Mouse (Mus musculus) heart, embryonic 16.5 days (tissue): ENCODE results near the gene Ebi3. TPM values are rescaled to one million over a fixed set of nuclear protein-coding genes. Genes with fewer than 3 reads are reported as not detected.
A peak's percentile ranks its signal among the peaks of the same experiment; 100 is the strongest.
"Not testable (repeated sequence)": the region's sequence is repeated elsewhere in the genome, so short reads cannot be mapped to it uniquely, and the experiment has no call there.

Source experiments
- ATAC-seq: fragments of 200-750 bp; cut with Nextera tagmentation; replicated peaks from 2 replicates; pipeline ENCODE4 v1.8.0; 2017; ENCODE audit warnings: moderate number of reproducible peaks; ENCODE audit not compliant: insufficient read depth, low FRiP score; ENCODE audit errors: extremely low read depth
- H3K27ac ChIP-seq: fragments of 300-500 bp; sonication (generic); 2 replicates; pipeline ENCODE4 v1.5.1; 2014; ENCODE audit warnings: mild to moderate bottlenecking, low read length, control low read depth, moderate library complexity
- H3K27me3 ChIP-seq: fragments of 300-500 bp; sonication (generic); 2 replicates; pipeline ENCODE4 v1.6.1; 2014; ENCODE audit warnings: low read length, mixed read lengths; ENCODE audit not compliant: control insufficient read depth, insufficient read depth
- H3K36me3 ChIP-seq: fragments of 300-500 bp; sonication (generic); 2 replicates; pipeline ENCODE4 v1.6.1; 2014; ENCODE audit not compliant: control insufficient read depth, insufficient read depth
- H3K4me1 ChIP-seq: fragments of 300-500 bp; sonication (generic); 2 replicates; pipeline ENCODE4 v1.6.1; 2014; ENCODE audit warnings: low read length, mixed read lengths; ENCODE audit not compliant: control insufficient read depth, insufficient read depth
- H3K4me2 ChIP-seq: fragments of 300-500 bp; sonication (generic); 2 replicates; pipeline ENCODE4 v1.6.1; 2014; ENCODE audit warnings: low read depth, mild to moderate bottlenecking, control low read depth, low read length
- H3K4me3 ChIP-seq: fragments of 300-500 bp; sonication (generic); 2 replicates; pipeline ENCODE4 v1.5.1; 2014; ENCODE audit warnings: mild to moderate bottlenecking, control low read depth, low read length
- H3K9ac ChIP-seq: fragments of 300-500 bp; sonication (generic); 2 replicates; pipeline ENCODE4 v1.6.1; 2014; ENCODE audit warnings: low read length, control low read depth
- H3K9me3 ChIP-seq: fragments of 300-500 bp; sonication (generic); replicated peaks from 2 replicates; pipeline ENCODE4 v1.6.1; 2016; ENCODE audit warnings: low read length; ENCODE audit not compliant: control insufficient read depth
- WGBS: fragments of 180-500 bp; shearing (Covaris S2); extraction: QIAGEN DNeasy Blood & Tissue Kit; methylation state at CpG from one replicate; pipeline ENCODE4 v1.1.7; 2014; 5-methylcytosine and 5-hydroxymethylcytosine counted together
- polyA plus RNA-seq: library from polyadenylated mRNA; unstranded; fragments of >200 nt; fragmentation: Nextera tagmentation; extraction: Ambion mirVana; gene quantifications from 2 replicates; pipeline ENCODE4 v1.2.1, GENCODE M21; 2015

Gene Ebi3
- polyA plus RNA-seq, 1 experiment from 2014 or later, result 1.7 TPM

DNA sequence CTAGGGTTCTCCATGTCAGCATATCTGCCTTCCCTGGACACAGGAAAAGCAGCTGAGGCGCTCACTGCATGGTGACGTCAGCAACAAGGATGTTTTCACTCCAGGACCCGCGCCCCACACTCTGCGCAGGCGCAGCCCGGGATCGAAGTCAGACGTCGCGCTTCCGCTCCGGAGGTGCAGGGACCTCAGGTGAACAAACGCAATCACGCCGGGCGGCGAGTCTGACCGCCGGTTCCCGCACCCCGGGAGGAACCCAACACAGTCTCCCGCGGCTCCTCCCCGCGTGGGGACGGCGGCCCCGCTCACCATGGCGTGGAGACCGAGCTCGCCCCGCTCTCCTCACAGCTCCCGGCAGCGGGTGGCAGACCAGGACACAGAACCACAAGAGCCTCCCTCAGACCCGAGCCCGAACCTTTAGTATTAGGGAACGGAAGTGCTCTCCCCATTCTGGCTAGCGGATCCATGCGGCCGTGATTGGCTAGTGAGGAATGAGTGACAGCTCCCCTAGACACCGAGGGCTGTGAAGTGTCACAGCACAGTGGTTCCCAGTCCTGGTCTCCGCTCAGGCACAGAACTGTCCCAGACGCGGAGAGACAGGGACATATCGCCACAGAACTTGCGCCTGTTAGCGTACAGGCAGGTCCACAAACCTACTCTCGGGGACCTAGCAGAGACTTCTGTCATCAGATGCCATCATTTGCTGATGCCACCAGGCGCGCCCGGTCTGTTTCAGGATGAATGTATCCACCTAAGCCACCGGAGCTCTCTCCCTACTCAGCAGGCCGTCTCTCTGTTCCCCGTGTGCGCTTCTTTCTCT is 7.4 kb upstream of the Ebi3 start:
- H3K27me3 ChIP-seq, H3K36me3 ChIP-seq, H3K4me1 ChIP-seq, H3K9me3 ChIP-seq: not testable (repeated sequence)
- H3K9ac ChIP-seq, result peak overlapping the region; percentile 76
- WGBS, result under 1% methylated on average over 49 of the region's 56 CpGs
- H3K4me2 ChIP-seq, result peak overlapping the region; percentile 59
- ATAC-seq, result peak; percentile 98
- peak overlapping the region; percentile 90 for H3K27ac ChIP-seq
- H3K4me3 ChIP-seq, result peak overlapping the region; percentile 56

GRCm38 (mm10) chr17:55945696-55946095 is 6.7 kb upstream of the Ebi3 start:
- no peaks in the 10 kb centered on the region; the same call in 1 of the 2 replicates for H3K36me3 ChIP-seq
- WGBS, result 27% methylated on average over 5 of the region's 5 CpGs
- H3K27me3 ChIP-seq, result no peaks in the 10 kb centered on the region
- H3K9ac ChIP-seq, result peak overlapping the region; percentile 53
- H3K4me1 ChIP-seq, result peaks cover 3% of the 10 kb centered on the region
- H3K9me3 ChIP-seq, result no peaks in the 10 kb centered on the region; the same call in 1 of the 2 replicates
- peak overlapping the region; percentile 90 for H3K27ac ChIP-seq
- no peak for ATAC-seq
- H3K4me3 ChIP-seq, result peak overlapping the region; percentile 56
- H3K4me2 ChIP-seq, result peak overlapping the region; percentile 59

DNA sequence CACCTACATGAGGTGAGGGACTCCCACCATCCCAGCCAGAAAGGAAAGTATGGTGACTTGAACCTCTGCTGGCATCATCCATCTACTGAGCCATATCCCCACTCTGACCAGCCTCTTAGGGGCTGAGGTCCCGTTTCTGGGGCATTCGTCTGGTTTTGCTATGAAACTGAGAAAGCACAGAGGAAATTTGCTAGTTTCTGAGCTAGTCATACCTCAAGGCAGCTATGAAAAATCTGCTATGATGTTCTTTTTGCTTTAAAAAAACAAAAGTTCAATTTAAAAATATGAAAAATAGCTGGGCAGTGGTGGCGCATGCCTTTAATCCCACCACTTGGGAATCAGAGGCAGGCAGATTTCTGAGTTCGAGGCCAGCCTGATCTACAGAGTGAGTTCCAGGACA is 3.8 kb upstream of the Ebi3 start:
- Histone ChIP-seq H3K4me1 (peaks cover 3% of the 10 kb centered on the region), H3K9ac (no peak overlapping the region), H3K4me2 (no peak overlapping the region), H3K4me3 (no peak overlapping the region), H3K36me3 (no peaks in the 10 kb centered on the region), H3K27me3 (0 out of 2 replicates have a peak, but pooled peaks cover under 1% of the 10 kb centered on the region), H3K27ac (no peak overlapping the region), H3K9me3 (no peaks in the 10 kb centered on the region)
- ATAC-seq, result no peak
- WGBS, result 75% methylated on average over 4 of the region's 4 CpGs

- Histone ChIP-seq H3K36me3 (no peaks in the 10 kb centered on the region), H3K4me1 (peaks cover 3% of the 10 kb centered on the region), H3K4me2 (no peak within 1 kb of the TSS), H3K27me3 (peaks cover 7% of the 10 kb centered on the region), H3K4me3 (no peak within 1 kb of the TSS), H3K9me3 (no peaks in the 10 kb centered on the region), H3K9ac (no peak within 1 kb of the TSS), H3K27ac (no peak within 1 kb of the TSS)
- no peak for ATAC-seq
- WGBS, result 85% methylated on average over 2 of the region's 2 CpGs
These were observed 3.0 kb upstream of the Ebi3 start, which contains the start of gene Zfp119b for GRCm38 (mm10) chr17:55949400-55949799. Zfp119b (minus strand) TSS chr17:55949500.

GRCm38 (mm10) chr17:55950601-55951000 is 1.8 kb upstream of the Ebi3 start:
- H3K4me1 ChIP-seq, result peaks cover 2% of the 10 kb centered on the region
- H3K4me3 ChIP-seq, result no peak overlapping the region
- no peaks in the 10 kb centered on the region for H3K36me3 ChIP-seq
- no peak overlapping the region for H3K27ac ChIP-seq
- ATAC-seq, result no peak
- 77% methylated on average over 9 of the region's 9 CpGs for WGBS
- H3K9ac ChIP-seq, result no peak overlapping the region
- peaks cover 18% of the 10 kb centered on the region for H3K27me3 ChIP-seq
- no peaks in the 10 kb centered on the region for H3K9me3 ChIP-seq
- no peak overlapping the region for H3K4me2 ChIP-seq

- Histone ChIP-seq H3K9me3 (no peaks in the 10 kb centered on the region), H3K4me2 (no peak overlapping the region), H3K27me3 (peaks cover 22% of the 10 kb centered on the region), H3K4me1 (peaks cover 5% of the 10 kb centered on the region; the same call in 1 of the 2 replicates), H3K4me3 (no peak overlapping the region), H3K9ac (no peak overlapping the region), H3K27ac (no peak overlapping the region), H3K36me3 (no peaks in the 10 kb centered on the region)
- no peak for ATAC-seq
These were observed 399 bp upstream of the Ebi3 start for GRCm38 (mm10) chr17:55952041-55952440.

- Histone ChIP-seq H3K4me1 (peaks cover 9% of the 10 kb centered on the region), H3K4me3 (no peak overlapping the region), H3K9me3 (no peaks in the 10 kb centered on the region), H3K4me2 (no peak overlapping the region), H3K36me3 (no peaks in the 10 kb centered on the region), H3K27ac (no peak overlapping the region), H3K9ac (no peak overlapping the region), H3K27me3 (peaks cover 22% of the 10 kb centered on the region)
- 70% methylated on average over 6 of the region's 6 CpGs for WGBS
- ATAC-seq, result no peak
These were observed 1.3 kb downstream of the Ebi3 start for GRCm38 (mm10) chr17:55953751-55954150.

DNA sequence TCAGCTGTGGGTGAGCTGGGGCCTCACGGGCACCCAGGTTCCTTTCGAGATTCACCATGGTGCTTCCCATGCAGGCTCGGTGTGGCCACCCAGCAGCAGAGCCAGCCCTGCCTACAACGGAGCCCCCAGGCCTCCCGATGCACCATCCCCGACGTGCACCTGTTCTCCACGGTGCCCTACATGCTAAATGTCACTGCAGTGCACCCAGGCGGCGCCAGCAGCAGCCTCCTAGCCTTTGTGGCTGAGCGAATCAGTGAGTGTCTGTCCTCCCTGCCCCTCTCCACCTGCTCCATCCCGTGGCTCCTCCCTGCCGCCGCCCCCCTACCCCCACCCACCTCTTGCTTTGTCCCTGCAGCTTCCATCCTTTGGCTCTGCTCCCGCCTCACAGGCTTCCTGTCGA is 1.8 kb downstream of the Ebi3 start:
- Histone ChIP-seq H3K4me3 (no peak overlapping the region), H3K9ac (no peak overlapping the region), H3K9me3 (no peaks in the 10 kb centered on the region), H3K27me3 (peaks cover 22% of the 10 kb centered on the region), H3K4me1 (peaks cover 9% of the 10 kb centered on the region), H3K36me3 (no peaks in the 10 kb centered on the region), H3K27ac (no peak overlapping the region), H3K4me2 (no peak overlapping the region)
- WGBS, result 33% methylated on average over 16 of the region's 16 CpGs
- ATAC-seq, result no peak

DNA sequence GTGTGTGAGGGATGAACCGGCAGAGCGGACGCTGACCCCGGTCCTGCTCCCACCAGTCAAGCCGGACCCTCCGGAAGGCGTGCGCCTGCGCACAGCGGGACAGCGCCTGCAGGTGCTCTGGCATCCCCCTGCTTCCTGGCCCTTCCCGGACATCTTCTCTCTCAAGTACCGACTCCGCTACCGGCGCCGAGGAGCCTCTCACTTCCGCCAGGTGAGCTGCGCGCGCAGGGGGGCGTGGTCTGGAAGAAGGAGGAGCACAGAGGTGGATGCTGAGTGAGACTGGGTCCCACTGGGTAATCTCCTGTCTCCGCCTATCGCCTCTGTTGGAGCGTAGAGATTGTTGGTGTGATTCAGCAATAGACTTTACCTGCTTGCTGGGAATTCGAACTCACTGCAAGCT is 3.7 kb downstream of the Ebi3 start:
- Histone ChIP-seq H3K27ac (no peak overlapping the region), H3K36me3 (0 out of 2 replicates have a peak, but pooled peaks cover 2% of the 10 kb centered on the region), H3K9me3 (no peaks in the 10 kb centered on the region), H3K4me3 (peak overlapping the region; percentile 48), H3K4me1 (peaks cover 14% of the 10 kb centered on the region), H3K4me2 (peak overlapping the region; percentile 64), H3K9ac (peak overlapping the region; percentile 37; the same call in 1 of the 2 replicates), H3K27me3 (peaks cover 22% of the 10 kb centered on the region)
- ATAC-seq, result no peak
- WGBS, result 1% methylated on average over 26 of the region's 26 CpGs
